Mouse (Mus musculus) spleen, adult 2 months (tissue): ENCODE measurements around the gene Nuak2.

Source experiments
- CTCF ChIP-seq: fragments of 200-500 bp; IDR thresholded peaks from 2 replicates; pipeline ENCODE4 v1.5.1; 2011; ENCODE audit warnings: mild to moderate bottlenecking, inconsistent platforms; ENCODE audit not compliant: insufficient read depth, insufficient read length, insufficient replicate concordance; ENCODE audit errors: extremely low read depth
- POLR2A ChIP-seq: fragments of 200-500 bp; IDR thresholded peaks from 2 replicates; pipeline ENCODE4 v1.6.1; 2011; ENCODE audit warnings: low read depth, low read length, inconsistent platforms

- no peak for TF ChIP-seq POLR2A
- TF ChIP-seq CTCF, result no peak
Observed at GRCm38 (mm10) chr1:132366235-132366634, 50.3 kb downstream of the Nuak2 start.
